Mouse (Mus musculus) limb, embryonic 14.5 days (tissue): ENCODE results near the gene Ing4. TPM values are rescaled to one million over a fixed set of nuclear protein-coding genes. Genes with fewer than 3 reads are reported as not detected.

Experiments
- ATAC-seq: fragments of 200-750 bp; cut with Nextera tagmentation; 2 replicates; pipeline ENCODE4 v1.8.0; 2017; ENCODE audit warnings: low read depth, moderate number of reproducible peaks, moderate TSS enrichment; ENCODE audit not compliant: low FRiP score
- DNase-seq: peaks from one replicate; pipeline ENCODE4 v3.0.0-alpha.2; 2015; ENCODE audit warnings: low spot score
- H3K27ac ChIP-seq: fragments of 300-500 bp; sonication (generic); replicated peaks from 2 replicates; pipeline ENCODE4 v1.5.1; 2014; ENCODE audit warnings: low read depth, mild to moderate bottlenecking, low read length, moderate library complexity, mixed read lengths
- H3K27me3 ChIP-seq: fragments of 300-500 bp; sonication (generic); 2 replicates; pipeline ENCODE4 v1.6.1; 2014; ENCODE audit warnings: low read length, mixed read lengths; ENCODE audit not compliant: control insufficient read depth, insufficient read depth
- H3K36me3 ChIP-seq: fragments of 300-500 bp; sonication (generic); 2 replicates; pipeline ENCODE4 v1.6.1; 2014; ENCODE audit warnings: mild to moderate bottlenecking, low read length, moderate library complexity, mixed read lengths; ENCODE audit not compliant: control insufficient read depth, insufficient read depth
- H3K4me1 ChIP-seq: fragments of 300-500 bp; sonication (generic); 2 replicates; pipeline ENCODE4 v1.6.1; 2014; ENCODE audit warnings: antibody characterized with exemption, low read length, mixed read lengths; ENCODE audit not compliant: control insufficient read depth, insufficient read depth
- H3K4me2 ChIP-seq: fragments of 300-500 bp; sonication (generic); replicated peaks from 2 replicates; pipeline ENCODE4 v1.6.1; 2014; ENCODE audit warnings: low read depth, mild to moderate bottlenecking, low read length, moderate library complexity; ENCODE audit not compliant: severe bottlenecking
- H3K4me3 ChIP-seq: fragments of 300-500 bp; sonication (generic); replicated peaks from 2 replicates; pipeline ENCODE4 v1.5.1; 2014; ENCODE audit warnings: low read length
- H3K9ac ChIP-seq: fragments of 300-500 bp; sonication (generic); 2 replicates; pipeline ENCODE4 v1.6.1; 2014; ENCODE audit warnings: mild to moderate bottlenecking, low read depth, low read length, moderate library complexity; ENCODE audit not compliant: severe bottlenecking
- H3K9me3 ChIP-seq: fragments of 300-500 bp; sonication (generic); 2 replicates; pipeline ENCODE4 v1.6.1; 2016; ENCODE audit warnings: low read length; ENCODE audit not compliant: control insufficient read depth
- POLR2A ChIP-seq: fragments of 200-500 bp; IDR thresholded peaks from 2 replicates; pipeline ENCODE4 v1.8.0; 2012; ENCODE audit warnings: inconsistent platforms, mild to moderate bottlenecking, moderate library complexity, borderline replicate concordance; ENCODE audit not compliant: insufficient read depth, insufficient read length; ENCODE audit errors: extremely low read depth
- WGBS: fragments of 180-500 bp; shearing (Covaris S2); extraction: QIAGEN DNeasy Blood & Tissue Kit; methylation state at CpG from one replicate; pipeline ENCODE4 v1.1.7; 2014; 5-methylcytosine and 5-hydroxymethylcytosine counted together
- polyA plus RNA-seq, 2 experiments: library from polyadenylated mRNA; depleted of rRNA in 1 of 2; stranded (reverse) in 1 of 2; unstranded in 1 of 2; fragments of >200 nt; fragmentation: Nextera tagmentation in 1 of 2; extraction: Ambion mirVana in 1 of 2; gene quantifications; 2 replicates each; pipeline versions ENCODE4 v1.2.1 to v1.2.3; 2012 to 2014

The Ing4 gene
- polyA plus RNA-seq (2012; rRNA removed) (143 TPM in 2 replicates), polyA plus RNA-seq (2014; fragmentation: Nextera tagmentation; extraction: Ambion mirVana) (122 and 131 TPM in 2 replicates)

DNA sequence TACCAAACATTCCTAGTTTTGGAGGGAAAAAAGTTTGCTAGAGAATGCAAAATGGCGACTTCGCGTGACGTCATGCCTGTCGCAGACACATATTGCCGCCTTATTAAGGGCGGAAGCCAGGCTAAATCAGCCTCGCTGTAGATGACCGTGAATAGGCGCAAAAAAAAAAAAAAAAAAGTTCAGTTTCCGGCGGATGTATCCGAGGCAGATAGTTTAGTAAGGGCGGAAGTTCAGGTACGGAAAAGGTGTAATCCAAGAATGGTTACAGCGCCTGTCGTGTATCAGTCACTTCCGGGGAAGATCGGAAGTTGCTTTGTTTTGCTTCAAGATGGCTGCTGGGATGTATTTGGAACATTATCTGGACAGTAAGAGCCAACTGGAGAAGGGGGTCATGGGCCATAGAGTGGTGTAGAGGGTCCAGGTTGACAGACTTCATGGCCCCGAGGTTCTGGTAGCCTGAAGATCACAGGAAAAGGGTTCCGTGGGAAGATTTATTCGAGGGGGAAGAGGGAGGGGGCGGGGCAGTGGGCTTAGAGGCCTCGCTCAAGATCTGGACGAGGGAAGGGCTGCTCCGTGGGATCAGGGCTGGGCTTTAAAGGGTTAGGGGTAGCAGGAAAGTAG, at the start of gene Ing4:
TSS of gene Ing4 (plus strand) at position 228 of the 621 bp plus-strand sequence.
- peak within 1 kb of the TSS; percentile 76 for H3K4me2 ChIP-seq
- no peak for TF ChIP-seq POLR2A
- H3K27ac ChIP-seq = peak within 1 kb of the TSS; percentile 87
- H3K9me3 ChIP-seq = no peaks in the 10 kb centered on the region
- peak; percentile 97 for DNase-seq
- ATAC-seq = peak; percentile 96
- no peaks in the 10 kb centered on the region for H3K27me3 ChIP-seq
- peaks cover 4% of the 10 kb centered on the region; the same call in 1 of the 2 replicates for H3K4me1 ChIP-seq
- peak within 1 kb of the TSS; percentile 51 for H3K4me3 ChIP-seq
- H3K36me3 ChIP-seq = peaks cover 47% of the 10 kb centered on the region
- peak within 1 kb of the TSS; percentile 69 for H3K9ac ChIP-seq
- 0% methylated on average over 26 of the region's 26 CpGs for WGBS

DNA sequence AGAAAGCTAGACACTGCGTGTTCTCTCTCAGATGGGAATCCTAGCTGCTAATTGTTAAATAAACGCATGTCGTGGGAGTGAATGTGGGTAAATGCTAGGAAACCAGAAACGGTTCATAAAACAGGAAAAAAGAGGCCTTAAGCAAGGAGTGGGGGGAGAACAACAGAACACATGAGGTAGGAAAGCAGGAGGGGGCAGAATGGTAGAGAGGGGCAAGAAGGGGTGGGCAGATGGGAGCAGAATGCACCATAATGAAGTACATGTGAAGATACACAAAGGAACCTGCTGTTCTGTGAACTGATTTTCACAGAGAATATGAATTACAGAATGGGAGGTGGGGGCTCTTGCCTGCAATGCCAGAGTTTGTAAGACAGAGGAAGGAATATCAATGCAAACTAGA, 47.3 kb upstream of the Ing4 start:
- Histone ChIP-seq H3K4me1 (no peaks in the 10 kb centered on the region; the same call in 1 of the 2 replicates), H3K27me3 (peaks cover 22% of the 10 kb centered on the region; the same call in 1 of the 2 replicates), H3K36me3 (no peaks in the 10 kb centered on the region), H3K4me3 (no peak overlapping the region), H3K4me2 (no peak overlapping the region), H3K9ac (no peak overlapping the region), H3K27ac (no peak overlapping the region), H3K9me3 (no peaks in the 10 kb centered on the region; the same call in 1 of the 2 replicates)
- 66% methylated on average over 4 of the region's 4 CpGs for WGBS
- TF ChIP-seq POLR2A = no peak
- ATAC-seq = no peak
- no peak for DNase-seq

DNA sequence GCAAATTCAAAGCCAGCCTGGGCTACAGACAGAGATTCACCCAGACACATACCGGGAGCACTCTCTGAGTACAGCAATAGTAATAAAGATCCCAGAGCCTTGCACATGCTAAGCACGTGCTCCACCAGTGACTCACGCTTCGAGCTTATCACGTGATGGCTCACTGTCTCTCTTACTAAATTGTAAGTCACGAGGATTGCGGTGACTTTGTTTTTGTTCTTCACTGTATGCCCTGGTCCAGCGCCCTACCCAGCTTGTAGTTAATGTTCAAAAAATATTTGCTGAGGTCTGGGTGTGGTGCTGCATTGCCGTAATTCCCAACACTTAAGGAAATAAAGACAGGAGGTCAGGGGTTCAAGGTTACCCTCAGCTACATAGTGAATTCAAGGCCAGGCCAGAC, 46.2 kb upstream of the Ing4 start:
- no peak for ATAC-seq
- Histone ChIP-seq H3K9me3 (no peaks in the 10 kb centered on the region; the same call in 1 of the 2 replicates), H3K4me1 (peaks cover 4% of the 10 kb centered on the region), H3K36me3 (no peaks in the 10 kb centered on the region), H3K4me3 (no peak overlapping the region), H3K4me2 (no peak overlapping the region), H3K27me3 (peaks cover 27% of the 10 kb centered on the region), H3K9ac (0 out of 2 replicates have a peak overlapping the region, but pooled peaks have one; percentile 1), H3K27ac (no peak overlapping the region)
- DNase-seq = no peak
- TF ChIP-seq POLR2A = no peak
- 78% methylated on average over 9 of the region's 9 CpGs for WGBS

DNA sequence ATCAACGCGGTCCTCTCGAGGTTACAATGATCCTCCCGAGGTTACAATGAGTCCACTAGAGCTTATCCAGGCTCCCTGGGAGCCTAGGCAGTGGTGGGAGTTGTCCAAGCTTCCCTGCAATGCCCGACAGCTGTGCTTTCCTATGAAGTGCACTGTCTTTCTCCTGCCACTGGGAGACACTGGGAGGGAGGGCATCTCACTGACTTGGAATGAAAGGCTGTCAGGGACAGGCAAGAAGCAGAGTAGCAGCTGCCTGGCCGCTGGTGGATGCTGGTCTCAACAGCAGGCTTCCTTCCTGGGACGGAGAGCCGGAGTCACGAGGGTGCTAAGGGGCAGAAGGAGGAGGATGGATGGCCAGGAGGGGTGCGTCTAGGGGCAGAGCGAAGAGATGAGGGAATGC, 45.7 kb upstream of the Ing4 start:
- no peak overlapping the region for H3K27ac ChIP-seq
- peaks cover 7% of the 10 kb centered on the region for H3K4me1 ChIP-seq
- DNase-seq = peak; percentile 22
- ATAC-seq = peak; percentile 32
- no peak for TF ChIP-seq POLR2A
- no peak overlapping the region for H3K4me2 ChIP-seq
- 19% methylated on average over 11 of the region's 11 CpGs for WGBS
- no peak overlapping the region for H3K4me3 ChIP-seq
- H3K9me3 ChIP-seq = no peaks in the 10 kb centered on the region; the same call in 1 of the 2 replicates
- peak overlapping the region; percentile 43; the same call in 1 of the 2 replicates for H3K9ac ChIP-seq
- peaks cover 32% of the 10 kb centered on the region for H3K27me3 ChIP-seq
- no peaks in the 10 kb centered on the region for H3K36me3 ChIP-seq

DNA sequence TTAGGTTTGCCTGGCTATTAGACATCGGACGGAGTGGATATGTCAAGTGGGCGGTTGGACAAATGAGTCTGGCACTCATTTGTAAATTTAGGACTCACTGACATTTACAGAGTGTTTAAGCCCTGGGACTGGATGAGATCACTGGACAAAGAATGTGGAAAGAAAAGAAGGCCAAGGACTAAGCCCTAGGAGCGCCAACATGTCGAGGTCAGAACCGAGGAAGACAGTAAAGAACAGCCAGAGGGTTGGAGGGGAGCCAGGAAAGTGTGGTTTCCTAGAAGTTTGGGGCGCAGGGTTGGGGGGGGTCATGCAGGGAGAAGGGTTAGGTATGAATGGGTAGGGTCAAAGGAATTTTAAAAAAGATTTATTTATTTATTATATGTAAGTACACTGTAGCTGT, 44.3 kb upstream of the Ing4 start:
- Histone ChIP-seq H3K4me1 (peaks cover 7% of the 10 kb centered on the region), H3K9me3 (no peaks in the 10 kb centered on the region), H3K36me3 (no peaks in the 10 kb centered on the region), H3K9ac (no peak overlapping the region), H3K4me2 (no peak overlapping the region), H3K27ac (no peak overlapping the region), H3K27me3 (peaks cover 44% of the 10 kb centered on the region), H3K4me3 (no peak overlapping the region)
- 76% methylated on average over 7 of the region's 7 CpGs for WGBS
- ATAC-seq = no peak
- DNase-seq = no peak
- no peak for TF ChIP-seq POLR2A
